Mouse (Mus musculus): ENCODE results near the gene Vpreb2. TPM values are rescaled to one million over a fixed set of nuclear protein-coding genes. Genes with fewer than 3 reads are reported as not detected.
"Not testable (repeated sequence)": the region's sequence is repeated elsewhere in the genome, so short reads cannot be mapped to it uniquely, and the experiment has no call there.

Gene Vpreb2
- polyA plus RNA-seq, 2 experiments, result not detected

- Histone ChIP-seq H3K27me3 (ENCODE audit: control insufficient read depth, insufficient read depth, low read length) (no peaks in the 10 kb centered on the region), H3K27ac (replicated peaks; ENCODE audit: low read depth, low read length) (no peak overlapping the region), H3K4me2 (replicated peaks; ENCODE audit: low read depth, low read length, severe bottlenecking) (no peak overlapping the region), H3K4me1 (ENCODE audit: control insufficient read depth, insufficient read depth, low read length) (no peaks in the 10 kb centered on the region), H3K4me3 (replicated peaks; ENCODE audit: low read length) (no peak overlapping the region), H3K9ac (ENCODE audit: low read depth, low read length, severe bottlenecking) (no peak overlapping the region), H3K36me3 (ENCODE audit: control insufficient read depth, insufficient read depth, low read length) (no peaks in the 10 kb centered on the region), H3K9me3 (ENCODE audit: control insufficient read depth, low read length) (no peaks in the 10 kb centered on the region)
- DNase-seq (ENCODE audit: low spot score) (no peak), ATAC-seq (ENCODE audit: low FRiP score, low read depth) (no peak)
- 35% methylated on average over 2 of the region's 2 CpGs for WGBS
- TF ChIP-seq POLR2A (IDR thresholded peaks at IDR 0.05; ENCODE audit: borderline replicate concordance, extremely low read depth, insufficient read depth, insufficient read length), result no peak
Observed at GRCm38 (mm10) chr16:17949421-17949877, 30.8 kb upstream of the Vpreb2 start.

- DNase-seq (ENCODE audit: low spot score), result no peak
- TF ChIP-seq POLR2A (IDR thresholded peaks at IDR 0.05; ENCODE audit: borderline replicate concordance, extremely low read depth, insufficient read depth, insufficient read length), result no peak
- no peak for ATAC-seq (ENCODE audit: low FRiP score, low read depth)
Observed at GRCm38 (mm10) chr16:17950068-17950467, 30.2 kb upstream of the Vpreb2 start.

GRCm38 (mm10) chr16:17951618-17952017 lies 28.6 kb upstream of the Vpreb2 start:
- Histone ChIP-seq H3K9me3 (ENCODE audit: control insufficient read depth, low read length) (no peaks in the 10 kb centered on the region), H3K36me3 (ENCODE audit: control insufficient read depth, insufficient read depth, low read length) (no peaks in the 10 kb centered on the region), H3K27ac (replicated peaks; ENCODE audit: low read depth, low read length) (no peak overlapping the region), H3K9ac (ENCODE audit: low read depth, low read length, severe bottlenecking) (no peak overlapping the region), H3K27me3 (ENCODE audit: control insufficient read depth, insufficient read depth, low read length) (no peaks in the 10 kb centered on the region), H3K4me1 (ENCODE audit: control insufficient read depth, insufficient read depth, low read length) (no peaks in the 10 kb centered on the region), H3K4me3 (replicated peaks; ENCODE audit: low read length) (no peak overlapping the region), H3K4me2 (replicated peaks; ENCODE audit: low read depth, low read length, severe bottlenecking) (no peak overlapping the region)
- DNase-seq (ENCODE audit: low spot score) (no peak), ATAC-seq (ENCODE audit: low FRiP score, low read depth) (no peak)
- 66% methylated on average over 4 of the region's 4 CpGs for WGBS
- no peak for TF ChIP-seq POLR2A (IDR thresholded peaks at IDR 0.05; ENCODE audit: borderline replicate concordance, extremely low read depth, insufficient read depth, insufficient read length)

More at GRCm38 (mm10) chr16:17950068-17950467, 30.2 kb upstream of the Vpreb2 start:
- Histone ChIP-seq H3K4me1 (ENCODE audit: control insufficient read depth, insufficient read depth, low read length) (no peaks in the 10 kb centered on the region), H3K9ac (ENCODE audit: low read depth, low read length, severe bottlenecking) (no peak overlapping the region), H3K27me3 (ENCODE audit: control insufficient read depth, insufficient read depth, low read length) (no peaks in the 10 kb centered on the region), H3K36me3 (ENCODE audit: control insufficient read depth, insufficient read depth, low read length) (no peaks in the 10 kb centered on the region), H3K9me3 (ENCODE audit: control insufficient read depth, low read length) (no peaks in the 10 kb centered on the region), H3K27ac (replicated peaks; ENCODE audit: low read depth, low read length) (no peak overlapping the region), H3K4me2 (replicated peaks; ENCODE audit: low read depth, low read length, severe bottlenecking) (no peak overlapping the region), H3K4me3 (replicated peaks; ENCODE audit: low read length) (no peak overlapping the region)
- 68% methylated on average over 4 of the region's 4 CpGs for WGBS

- not testable (repeated sequence) for H3K36me3 ChIP-seq (ENCODE audit: control insufficient read depth, insufficient read depth, low read length); H3K9ac ChIP-seq (ENCODE audit: low read depth, low read length, severe bottlenecking); H3K4me2 ChIP-seq (replicated peaks; ENCODE audit: low read depth, low read length, severe bottlenecking); H3K27ac ChIP-seq (replicated peaks; ENCODE audit: low read depth, low read length); H3K4me1 ChIP-seq (ENCODE audit: control insufficient read depth, insufficient read depth, low read length); H3K4me3 ChIP-seq (replicated peaks; ENCODE audit: low read length); H3K9me3 ChIP-seq (ENCODE audit: control insufficient read depth, low read length); H3K27me3 ChIP-seq (ENCODE audit: control insufficient read depth, insufficient read depth, low read length); DNase-seq (ENCODE audit: low spot score); ATAC-seq (ENCODE audit: low FRiP score, low read depth)
- WGBS, result 93% methylated on average over 17 of the region's 17 CpGs
Observed at GRCm38 (mm10) chr16:17956052-17956638, 24.1 kb upstream of the Vpreb2 start.

GRCm38 (mm10) chr16:17962091-17962490 lies 18.1 kb upstream of the Vpreb2 start:
- H3K9me3 ChIP-seq (ENCODE audit: control insufficient read depth, low read length), result no peaks in the 10 kb centered on the region
- no peak for ATAC-seq (ENCODE audit: low FRiP score, low read depth)

More at GRCm38 (mm10) chr16:17962091-17962490, 18.1 kb upstream of the Vpreb2 start:
- Histone ChIP-seq H3K27ac (replicated peaks; ENCODE audit: low read depth, low read length) (no peak overlapping the region), H3K4me3 (replicated peaks; ENCODE audit: low read length) (no peak overlapping the region), H3K27me3 (ENCODE audit: control insufficient read depth, insufficient read depth, low read length) (no peaks in the 10 kb centered on the region), H3K4me1 (ENCODE audit: control insufficient read depth, insufficient read depth, low read length) (no peaks in the 10 kb centered on the region), H3K36me3 (ENCODE audit: control insufficient read depth, insufficient read depth, low read length) (no peaks in the 10 kb centered on the region), H3K4me2 (replicated peaks; ENCODE audit: low read depth, low read length, severe bottlenecking) (no peak overlapping the region), H3K9ac (ENCODE audit: low read depth, low read length, severe bottlenecking) (no peak overlapping the region)
- no peak for DNase-seq (ENCODE audit: low spot score)
- TF ChIP-seq POLR2A (IDR thresholded peaks at IDR 0.05; ENCODE audit: borderline replicate concordance, extremely low read depth, insufficient read depth, insufficient read length), result no peak
- 79% methylated on average over 7 of the region's 7 CpGs for WGBS

Data from limb, embryonic 14.5 days (tissue).